Mouse (Mus musculus): ENCODE data around the gene Stxbp6. TPM values are rescaled to one million over a fixed set of nuclear protein-coding genes. Genes with fewer than 3 reads are reported as not detected.
A peak's percentile ranks its signal among the peaks of the same experiment; 100 is the strongest.

Gene Stxbp6
- polyA plus RNA-seq, 1 experiment from 2014 or later = 4.8 TPM

DNA sequence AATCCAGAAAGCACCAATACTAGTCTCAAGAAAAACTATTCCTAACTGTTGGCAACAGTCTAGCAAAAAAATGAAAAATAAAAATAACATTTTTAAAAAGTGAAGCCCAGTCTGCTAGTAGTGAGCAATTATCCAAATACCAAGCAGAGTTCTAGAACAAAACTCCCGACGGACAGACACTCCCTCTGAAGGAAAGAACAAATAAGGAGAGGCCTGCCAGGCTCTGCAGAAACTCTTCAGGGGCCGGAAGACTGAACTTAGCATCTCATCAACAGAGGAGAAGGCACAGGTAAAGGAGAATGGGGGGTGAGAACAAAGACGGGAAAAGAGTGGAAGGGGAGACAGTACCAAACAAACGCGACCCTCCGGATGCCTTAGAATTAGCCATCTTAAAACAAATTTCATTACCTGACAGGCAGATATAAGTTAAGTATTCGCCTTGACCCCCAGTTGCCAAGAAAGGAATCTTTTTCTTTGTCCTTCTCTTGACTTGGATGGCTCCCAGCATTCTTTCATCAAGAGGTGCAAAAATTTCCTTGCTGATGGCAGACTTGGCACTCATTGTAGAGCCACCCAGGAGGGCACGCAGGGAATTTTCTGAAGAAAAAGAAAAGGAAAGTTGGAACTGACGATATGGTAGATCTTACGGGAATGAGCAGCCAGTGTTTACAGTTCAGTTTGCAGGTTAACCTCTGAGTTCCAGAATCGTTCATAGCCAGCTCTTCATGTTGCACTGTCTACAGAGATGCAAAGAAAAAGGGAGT lies 55.3 kb downstream of the Stxbp6 start:
- no peak overlapping the region for H3K27ac ChIP-seq (replicated peaks)
- no peak overlapping the region for H3K4me3 ChIP-seq (replicated peaks)
- ATAC-seq (ENCODE audit: insufficient read depth) = no peak
- no peak overlapping the region for H3K9ac ChIP-seq
- H3K36me3 ChIP-seq (replicated peaks) = no peaks in the 10 kb centered on the region
- no peaks in the 10 kb centered on the region for H3K9me3 ChIP-seq (replicated peaks)
- H3K4me2 ChIP-seq = no peak overlapping the region
- H3K4me1 ChIP-seq (replicated peaks) = no peaks in the 10 kb centered on the region
- H3K27me3 ChIP-seq = no peaks in the 10 kb centered on the region
- WGBS (ENCODE audit: insufficient replicate concordance) = 66% methylated on average over 12 of the region's 12 CpGs

DNA sequence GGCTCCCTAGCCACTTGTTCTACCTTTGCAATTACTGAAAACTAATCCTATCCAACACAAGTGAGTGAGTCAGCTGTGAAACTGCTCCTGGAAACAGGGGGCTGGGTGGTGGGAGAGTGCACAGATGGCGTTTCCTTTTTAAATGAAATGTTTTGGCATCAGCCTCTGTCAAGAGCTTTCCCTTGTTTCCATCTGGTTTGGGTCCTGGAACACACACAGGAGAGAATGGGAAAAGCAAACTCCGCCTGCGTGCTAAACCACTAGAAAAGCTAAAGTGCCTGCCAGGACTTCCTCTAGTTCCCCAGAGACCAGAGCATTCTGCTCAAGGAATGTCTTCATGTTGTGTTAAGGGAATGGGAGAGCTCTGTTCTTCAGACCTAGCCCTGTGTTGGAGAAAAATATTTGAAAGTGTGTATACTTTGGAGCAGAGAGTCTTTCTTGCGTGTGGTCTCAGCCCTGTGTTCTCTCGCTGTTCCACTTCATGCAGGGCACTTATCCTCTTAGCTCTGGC lies 61.2 kb downstream of the Stxbp6 start:
- Histone ChIP-seq H3K36me3 (replicated peaks) (no peaks in the 10 kb centered on the region), H3K4me1 (replicated peaks) (no peaks in the 10 kb centered on the region), H3K27ac (replicated peaks) (no peak overlapping the region), H3K9ac (no peak overlapping the region), H3K4me2 (no peak overlapping the region), H3K9me3 (replicated peaks) (no peaks in the 10 kb centered on the region), H3K27me3 (no peaks in the 10 kb centered on the region), H3K4me3 (replicated peaks) (no peak overlapping the region)
- WGBS (ENCODE audit: insufficient replicate concordance) = 49% methylated on average over 5 of the region's 5 CpGs
- no peak for ATAC-seq (ENCODE audit: insufficient read depth)

DNA sequence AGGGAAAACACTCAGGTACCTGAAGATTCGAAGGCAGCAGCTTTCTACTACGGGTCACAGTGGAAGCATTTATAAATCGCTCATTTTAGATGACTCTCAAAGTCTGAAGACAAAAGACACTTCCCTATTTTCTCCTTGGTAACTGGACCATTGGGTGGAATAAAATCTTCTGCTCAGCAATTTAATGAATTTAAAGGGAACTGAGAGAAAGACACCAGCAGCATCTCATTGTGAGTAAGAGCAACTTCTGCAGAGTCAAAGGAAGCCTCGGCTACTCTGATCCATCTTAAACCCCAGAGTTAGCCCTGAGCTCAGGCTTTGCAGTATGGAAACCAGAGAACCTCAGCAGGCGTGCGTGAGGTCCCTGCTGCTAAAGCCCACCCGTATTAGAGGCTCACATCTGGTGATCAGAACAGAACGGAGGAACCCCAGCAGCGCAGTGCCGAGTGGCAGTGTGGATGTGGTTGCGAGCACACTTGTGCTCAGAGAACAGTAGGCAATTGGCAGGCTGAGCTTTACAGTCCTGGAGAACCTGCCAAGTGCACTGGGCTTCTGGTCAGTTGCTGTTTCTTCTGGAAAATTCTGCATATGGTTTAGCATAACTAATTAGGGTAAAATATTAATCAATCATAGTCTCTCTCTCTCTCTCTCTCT lies 62.9 kb downstream of the Stxbp6 start:
- H3K36me3 ChIP-seq (replicated peaks) = no peaks in the 10 kb centered on the region
- H3K9me3 ChIP-seq (replicated peaks) = no peaks in the 10 kb centered on the region
- 58% methylated on average over 11 of the region's 11 CpGs for WGBS (ENCODE audit: insufficient replicate concordance)
- H3K4me1 ChIP-seq (replicated peaks) = no peaks in the 10 kb centered on the region
- no peak overlapping the region for H3K9ac ChIP-seq
- no peak for ATAC-seq (ENCODE audit: insufficient read depth)
- H3K27me3 ChIP-seq = no peaks in the 10 kb centered on the region
- H3K4me3 ChIP-seq (replicated peaks) = no peak overlapping the region
- no peak overlapping the region for H3K27ac ChIP-seq (replicated peaks)
- no peak overlapping the region for H3K4me2 ChIP-seq

DNA sequence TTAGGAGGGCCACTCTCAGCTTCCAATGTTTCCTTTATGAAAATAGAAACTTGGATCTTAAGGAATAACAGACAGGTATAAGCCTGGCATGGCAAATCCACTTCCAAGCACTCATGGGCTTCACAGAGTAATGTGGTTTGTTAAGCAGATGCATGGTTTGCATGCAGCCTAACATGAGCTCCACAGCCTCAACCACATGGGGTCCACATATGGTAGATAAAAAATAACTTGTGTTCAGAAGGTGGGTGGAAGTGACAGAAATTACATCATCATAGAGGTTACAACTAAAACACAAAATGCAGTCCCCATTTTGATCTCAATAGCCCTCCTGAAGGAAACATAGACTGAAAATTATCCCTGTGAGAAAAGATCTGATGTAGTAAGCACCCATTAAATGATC lies 63.5 kb downstream of the Stxbp6 start:
- H3K36me3 ChIP-seq (replicated peaks) = no peaks in the 10 kb centered on the region
- H3K4me2 ChIP-seq = no peak overlapping the region
- no peak overlapping the region for H3K4me3 ChIP-seq (replicated peaks)
- H3K4me1 ChIP-seq (replicated peaks) = no peaks in the 10 kb centered on the region
- no peaks in the 10 kb centered on the region for H3K9me3 ChIP-seq (replicated peaks)
- no peaks in the 10 kb centered on the region for H3K27me3 ChIP-seq
- ATAC-seq (ENCODE audit: insufficient read depth) = no peak
- no peak overlapping the region for H3K27ac ChIP-seq (replicated peaks)
- no peak overlapping the region for H3K9ac ChIP-seq

DNA sequence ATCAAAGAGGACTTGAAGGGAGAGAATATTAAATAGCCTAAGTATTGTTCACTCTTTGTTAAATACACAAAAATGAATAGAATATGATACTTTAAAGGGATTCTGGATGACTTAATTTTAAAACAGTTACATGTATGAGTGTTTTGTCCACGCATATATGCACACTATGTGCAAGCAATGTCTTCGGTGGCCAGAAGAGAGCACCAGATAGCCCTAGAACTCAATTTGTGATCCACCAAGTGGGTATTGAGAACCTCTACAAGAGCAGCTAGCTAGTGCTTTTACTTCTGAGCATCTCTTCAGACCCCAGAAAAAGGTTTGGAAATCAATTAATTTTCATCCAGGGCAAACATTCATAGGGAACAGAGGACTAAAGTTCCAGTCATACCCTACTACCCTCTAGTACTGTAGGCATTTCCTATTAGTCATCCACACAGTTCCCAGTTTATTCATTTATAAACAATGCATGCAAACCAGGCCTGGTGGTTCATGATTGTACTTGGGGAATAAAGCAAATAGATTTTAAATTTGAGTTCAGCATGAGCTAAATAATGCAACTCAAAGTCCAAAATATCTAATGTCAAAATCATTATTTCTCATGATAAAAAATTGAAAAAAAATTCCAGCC lies 64.4 kb downstream of the Stxbp6 start:
- no peak overlapping the region for H3K4me3 ChIP-seq (replicated peaks)
- H3K4me2 ChIP-seq = no peak overlapping the region
- no peak overlapping the region for H3K9ac ChIP-seq
- H3K4me1 ChIP-seq (replicated peaks) = no peaks in the 10 kb centered on the region
- H3K36me3 ChIP-seq (replicated peaks) = no peaks in the 10 kb centered on the region
- no peaks in the 10 kb centered on the region for H3K9me3 ChIP-seq (replicated peaks)
- ATAC-seq (ENCODE audit: insufficient read depth) = no peak
- no peak overlapping the region for H3K27ac ChIP-seq (replicated peaks)
- no peaks in the 10 kb centered on the region for H3K27me3 ChIP-seq
- 70% methylated on average over 2 of the region's 2 CpGs for WGBS (ENCODE audit: insufficient replicate concordance)

DNA sequence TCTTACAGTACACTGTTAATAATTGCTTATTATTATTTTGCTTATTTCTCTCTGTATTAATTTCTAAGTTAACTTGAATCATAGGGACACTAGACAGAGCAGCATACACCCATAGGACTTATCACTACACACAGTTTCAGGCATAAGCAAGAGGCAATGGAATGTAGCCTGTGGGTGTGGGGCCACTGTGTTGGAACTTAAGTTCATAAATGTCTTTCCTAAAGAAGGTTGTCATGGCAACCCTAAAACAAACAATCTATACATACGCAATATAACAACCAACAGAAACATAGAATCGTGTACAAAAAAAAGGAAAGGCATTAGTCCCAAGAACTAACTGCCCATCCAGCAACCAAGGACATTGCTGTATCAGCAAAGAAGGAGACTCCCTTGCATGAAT lies 67.9 kb downstream of the Stxbp6 start:
- Histone ChIP-seq H3K4me2 (no peak overlapping the region), H3K27me3 (no peaks in the 10 kb centered on the region), H3K4me3 (replicated peaks) (no peak overlapping the region), H3K36me3 (replicated peaks) (no peaks in the 10 kb centered on the region), H3K4me1 (replicated peaks) (no peaks in the 10 kb centered on the region), H3K9me3 (replicated peaks) (no peaks in the 10 kb centered on the region), H3K27ac (replicated peaks) (no peak overlapping the region), H3K9ac (no peak overlapping the region)
- WGBS (ENCODE audit: insufficient replicate concordance) = 50% methylated on average over 2 of the region's 2 CpGs
- 0 out of 2 replicates have a peak, but pooled peaks have one; percentile 25 for ATAC-seq (ENCODE audit: insufficient read depth)

DNA sequence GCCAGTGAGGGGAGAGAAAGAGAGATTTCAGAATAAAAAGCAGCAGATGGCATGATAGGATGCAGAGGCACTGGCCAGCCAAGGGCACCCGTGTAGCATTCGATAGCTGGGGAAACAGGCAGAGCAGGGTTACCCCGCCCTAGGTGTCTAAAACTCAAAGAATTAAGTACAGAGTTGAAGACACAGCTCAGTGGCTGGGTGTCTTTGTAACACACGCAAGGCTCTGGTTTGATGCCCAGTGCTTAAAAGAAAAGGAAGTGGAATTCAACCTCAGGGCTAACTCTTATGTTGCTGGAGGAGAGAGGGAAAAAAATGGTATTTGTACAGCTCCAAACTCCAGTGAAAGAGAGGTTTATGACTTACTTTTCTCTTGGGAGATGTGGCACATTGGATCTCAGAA lies 68.5 kb downstream of the Stxbp6 start:
- Histone ChIP-seq H3K4me3 (replicated peaks) (no peak overlapping the region), H3K4me2 (no peak overlapping the region), H3K9me3 (replicated peaks) (no peaks in the 10 kb centered on the region), H3K36me3 (replicated peaks) (no peaks in the 10 kb centered on the region), H3K27ac (replicated peaks) (no peak overlapping the region), H3K4me1 (replicated peaks) (no peaks in the 10 kb centered on the region), H3K27me3 (no peaks in the 10 kb centered on the region), H3K9ac (no peak overlapping the region)
- WGBS (ENCODE audit: insufficient replicate concordance) = 58% methylated on average over 4 of the region's 4 CpGs
- ATAC-seq (ENCODE audit: insufficient read depth) = no peak

DNA sequence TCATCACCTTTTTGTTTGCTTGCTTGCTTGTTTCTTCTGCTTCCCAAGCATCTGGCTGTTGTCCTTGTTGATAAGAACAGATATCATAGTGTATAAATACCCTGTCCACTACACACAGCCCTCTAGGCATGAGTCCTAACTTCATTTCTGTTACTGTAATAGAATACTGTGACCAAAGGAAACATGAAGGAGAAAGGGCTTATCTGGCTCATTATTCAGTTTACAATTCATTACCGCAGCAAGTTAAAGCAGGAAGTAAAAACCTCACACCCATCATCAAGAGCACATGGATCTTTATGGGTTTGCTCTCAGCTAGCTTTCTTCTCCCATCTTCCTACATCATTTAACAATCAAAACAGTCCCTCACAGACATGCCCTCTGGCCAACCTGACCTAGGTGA lies 72.5 kb downstream of the Stxbp6 start:
- no peaks in the 10 kb centered on the region for H3K36me3 ChIP-seq (replicated peaks)
- no peak overlapping the region for H3K9ac ChIP-seq
- no peak for ATAC-seq (ENCODE audit: insufficient read depth)
- H3K27ac ChIP-seq (replicated peaks) = no peak overlapping the region
- WGBS (ENCODE audit: insufficient replicate concordance) = 39% methylated on average over 1 of the region's 1 CpGs
- 0 out of 2 replicates have a peak, but pooled peaks cover 2% of the 10 kb centered on the region for H3K4me1 ChIP-seq (replicated peaks)
- no peak overlapping the region for H3K4me2 ChIP-seq
- no peak overlapping the region for H3K4me3 ChIP-seq (replicated peaks)
- H3K27me3 ChIP-seq = no peaks in the 10 kb centered on the region
- no peaks in the 10 kb centered on the region for H3K9me3 ChIP-seq (replicated peaks)

DNA sequence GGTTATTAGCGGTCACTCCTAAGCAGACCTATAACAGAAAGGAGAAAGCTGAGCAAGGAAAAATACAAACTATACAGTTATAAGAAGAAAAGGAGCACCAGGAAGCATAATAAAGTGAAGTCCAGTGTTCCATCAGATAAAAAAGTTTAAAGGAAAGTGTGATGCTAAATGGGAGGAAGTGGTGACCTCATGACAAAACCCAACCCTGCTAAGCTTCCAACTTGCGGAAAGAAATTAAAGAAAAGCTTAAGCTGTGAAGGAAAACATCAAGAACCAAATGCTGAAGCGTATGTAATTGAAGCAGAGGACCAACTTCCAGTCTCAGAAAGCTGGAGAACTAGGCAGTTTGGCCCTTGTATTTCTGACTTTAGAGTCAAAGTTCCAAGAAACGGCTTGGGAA lies 77.1 kb downstream of the Stxbp6 start:
- H3K4me1 ChIP-seq (replicated peaks) = 0 out of 2 replicates have a peak, but pooled peaks cover 2% of the 10 kb centered on the region
- ATAC-seq (ENCODE audit: insufficient read depth) = no peak
- H3K36me3 ChIP-seq (replicated peaks) = no peaks in the 10 kb centered on the region
- H3K4me3 ChIP-seq (replicated peaks) = no peak overlapping the region
- H3K9me3 ChIP-seq (replicated peaks) = no peaks in the 10 kb centered on the region
- H3K4me2 ChIP-seq = no peak overlapping the region
- H3K9ac ChIP-seq = no peak overlapping the region
- H3K27ac ChIP-seq (replicated peaks) = no peak overlapping the region
- 55% methylated on average over 4 of the region's 4 CpGs for WGBS (ENCODE audit: insufficient replicate concordance)
- no peaks in the 10 kb centered on the region for H3K27me3 ChIP-seq

DNA sequence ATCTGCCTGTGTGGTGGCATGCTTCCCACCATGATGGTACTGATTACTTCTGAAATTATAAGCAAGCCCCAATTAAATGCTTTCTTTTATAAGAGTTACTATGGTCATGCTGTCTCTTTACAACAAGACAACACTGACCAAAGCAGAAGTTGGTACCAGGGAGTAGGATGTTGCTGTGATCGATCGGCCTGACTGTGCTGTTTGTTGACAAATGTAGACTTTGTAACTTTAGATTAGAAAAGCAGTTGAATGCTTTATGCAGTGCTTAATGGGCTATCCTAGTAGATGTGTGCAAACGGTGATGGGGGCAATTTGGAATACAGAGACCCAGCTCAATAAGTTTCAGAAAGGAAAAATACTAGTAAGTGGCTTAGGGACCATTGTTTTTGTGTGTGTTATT lies 77.6 kb downstream of the Stxbp6 start:
- Histone ChIP-seq H3K36me3 (replicated peaks) (no peaks in the 10 kb centered on the region), H3K9ac (no peak overlapping the region), H3K4me3 (replicated peaks) (no peak overlapping the region), H3K9me3 (replicated peaks) (no peaks in the 10 kb centered on the region), H3K4me2 (no peak overlapping the region), H3K4me1 (replicated peaks) (0 out of 2 replicates have a peak, but pooled peaks cover 2% of the 10 kb centered on the region), H3K27me3 (no peaks in the 10 kb centered on the region), H3K27ac (replicated peaks) (no peak overlapping the region)
- peak; percentile 44; the same call in 1 of the 2 replicates for ATAC-seq (ENCODE audit: insufficient read depth)
- WGBS (ENCODE audit: insufficient replicate concordance) = 55% methylated on average over 3 of the region's 3 CpGs

DNA sequence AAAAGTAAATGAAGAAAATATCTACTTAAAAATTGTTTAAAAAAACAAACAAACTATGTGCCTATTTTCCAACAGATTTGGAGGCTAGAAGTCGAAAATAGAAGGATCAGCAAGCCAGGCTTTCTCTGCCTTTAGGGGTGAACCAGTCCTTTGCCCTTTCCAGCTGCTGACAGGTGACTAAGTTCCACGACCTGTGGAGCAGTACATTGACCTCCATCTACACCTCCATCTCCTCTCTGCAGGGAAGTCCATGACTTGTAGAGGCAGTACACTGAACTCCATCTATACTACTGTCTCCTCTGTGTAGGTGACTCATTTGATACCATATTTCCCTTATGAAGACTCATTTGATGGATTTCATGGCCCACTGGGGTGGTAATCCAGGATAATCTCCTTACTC lies 78.2 kb downstream of the Stxbp6 start:
- Histone ChIP-seq H3K27ac (replicated peaks) (no peak overlapping the region), H3K9ac (no peak overlapping the region), H3K9me3 (replicated peaks) (no peaks in the 10 kb centered on the region), H3K4me3 (replicated peaks) (no peak overlapping the region), H3K4me1 (replicated peaks) (0 out of 2 replicates have a peak, but pooled peaks cover 2% of the 10 kb centered on the region), H3K36me3 (replicated peaks) (no peaks in the 10 kb centered on the region), H3K27me3 (no peaks in the 10 kb centered on the region), H3K4me2 (no peak overlapping the region)
- ATAC-seq (ENCODE audit: insufficient read depth) = peak; percentile 49; the same call in 1 of the 2 replicates
- 29% methylated on average over 2 of the region's 2 CpGs for WGBS (ENCODE audit: insufficient replicate concordance)

Measured in liver, embryonic 15.5 days (tissue).